Mouse (Mus musculus) embryonic fibroblast, embryonic 13.5 days (primary cell): ENCODE results near the gene Thsd4. TPM values are rescaled to one million over a fixed set of nuclear protein-coding genes. Genes with fewer than 3 reads are reported as not detected.

Experiments used
- H3K27ac ChIP-seq: 2 replicates; pipeline ENCODE4 v1.5.1; 2012; ENCODE audit warnings: low read length, control low read depth, inconsistent platforms; ENCODE audit not compliant: insufficient read depth
- H3K4me1 ChIP-seq: 2 replicates; pipeline ENCODE4 v1.6.1; 2011; ENCODE audit warnings: low read length; ENCODE audit not compliant: control insufficient read depth, insufficient read depth
- H3K4me3 ChIP-seq: 2 replicates; pipeline ENCODE4 v1.5.1; 2011; ENCODE audit warnings: mild to moderate bottlenecking, control low read depth, low read length; ENCODE audit not compliant: insufficient read depth
- CTCF ChIP-seq: IDR thresholded peaks from 2 replicates; pipeline ENCODE4 v1.5.1; 2011; ENCODE audit warnings: mild to moderate bottlenecking, control low read depth, low read length, moderate library complexity, borderline replicate concordance; ENCODE audit not compliant: insufficient read depth
- POLR2A ChIP-seq: IDR thresholded peaks from 2 replicates; pipeline ENCODE4 v1.6.1; 2011; ENCODE audit warnings: low read depth, mild to moderate bottlenecking, control low read depth, low read length, moderate library complexity
- polyA plus RNA-seq: library from polyadenylated mRNA; stranded (reverse); fragments of >200 nt; gene quantifications from 2 replicates; pipeline ENCODE4 v1.2.4, GENCODE M21; 2011; ENCODE audit warnings: low read depth; ENCODE audit not compliant: missing spikeins, insufficient read length

The Thsd4 gene
- polyA plus RNA-seq, 1 experiment = 7.0 TPM

GRCm38 (mm10) chr9:60124102-60124501 is 397.7 kb downstream of the Thsd4 start:
- no peak overlapping the region for H3K27ac ChIP-seq
- H3K4me3 ChIP-seq = no peak overlapping the region
- TF ChIP-seq POLR2A = no peak
- TF ChIP-seq CTCF = no peak
- H3K4me1 ChIP-seq = no peaks in the 10 kb centered on the region

GRCm38 (mm10) chr9:60123066-60123465 is 398.8 kb downstream of the Thsd4 start:
- Histone ChIP-seq H3K4me1 (no peaks in the 10 kb centered on the region), H3K27ac (no peak overlapping the region), H3K4me3 (no peak overlapping the region)
- TF ChIP-seq CTCF (no peak), POLR2A (no peak)

DNA sequence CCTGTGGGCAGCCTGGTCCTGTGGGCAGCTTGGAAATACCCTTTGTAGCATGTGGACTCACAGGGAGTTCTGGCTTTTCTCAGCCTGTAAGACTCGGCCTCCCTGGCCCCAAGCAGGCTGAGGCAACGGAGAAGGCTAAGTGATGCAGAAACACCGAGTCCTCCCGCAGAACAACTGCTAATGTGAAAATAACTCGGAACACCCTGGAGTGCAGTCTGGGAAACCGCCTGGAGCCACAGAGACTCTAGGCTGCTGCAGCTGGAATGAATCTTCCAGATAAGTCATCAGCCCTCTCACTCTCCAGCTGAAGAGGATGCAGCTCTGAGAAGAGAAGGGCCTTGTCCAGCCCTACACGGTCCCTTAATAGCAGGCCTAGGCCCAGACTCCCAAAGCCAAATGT is 402.0 kb downstream of the Thsd4 start:
- TF ChIP-seq POLR2A (no peak), CTCF (no peak)
- H3K4me3 ChIP-seq = no peak overlapping the region
- H3K4me1 ChIP-seq = no peaks in the 10 kb centered on the region
- peak overlapping the region; percentile 2; the same call in 1 of the 2 replicates for H3K27ac ChIP-seq

GRCm38 (mm10) chr9:60117831-60118230 is 404.0 kb downstream of the Thsd4 start:
- Histone ChIP-seq H3K27ac (no peak overlapping the region), H3K4me1 (no peaks in the 10 kb centered on the region), H3K4me3 (no peak overlapping the region)
- TF ChIP-seq POLR2A = no peak
- TF ChIP-seq CTCF = no peak

- Histone ChIP-seq H3K27ac (no peak overlapping the region), H3K4me3 (no peak overlapping the region), H3K4me1 (no peaks in the 10 kb centered on the region)
- TF ChIP-seq POLR2A (no peak), CTCF (no peak)
These were observed 406.1 kb downstream of the Thsd4 start for GRCm38 (mm10) chr9:60115711-60116247.

- H3K4me3 ChIP-seq = no peak overlapping the region
- no peak for TF ChIP-seq CTCF
- no peak for TF ChIP-seq POLR2A
These were observed 406.5 kb downstream of the Thsd4 start for GRCm38 (mm10) chr9:60115306-60115705.

GRCm38 (mm10) chr9:60110200-60110599 is 411.6 kb downstream of the Thsd4 start:
- Histone ChIP-seq H3K4me3 (no peak overlapping the region), H3K27ac (no peak overlapping the region), H3K4me1 (no peaks in the 10 kb centered on the region)
- TF ChIP-seq CTCF (no peak), POLR2A (no peak)

More at GRCm38 (mm10) chr9:60115306-60115705, 406.5 kb downstream of the Thsd4 start:
- Histone ChIP-seq H3K4me1 (no peaks in the 10 kb centered on the region), H3K27ac (no peak overlapping the region)

DNA sequence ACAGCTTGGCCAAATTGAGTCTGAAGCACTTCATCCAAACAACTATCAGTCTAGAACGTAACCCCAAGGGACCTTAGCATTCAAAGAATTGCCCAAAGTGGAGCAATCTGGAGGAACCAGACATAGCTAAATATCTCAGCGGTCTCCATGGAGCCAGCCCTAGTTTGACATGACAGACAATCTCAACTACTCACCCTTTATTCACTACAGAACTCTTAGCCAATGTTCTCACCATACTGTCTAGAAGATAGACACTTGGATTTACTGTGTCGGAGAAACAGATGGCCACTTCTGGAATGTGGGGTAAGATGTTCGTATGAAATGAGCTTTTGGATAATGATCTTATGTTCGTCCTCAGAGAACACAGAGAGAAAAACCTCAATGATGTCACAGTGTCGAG is 415.2 kb downstream of the Thsd4 start:
- TF ChIP-seq CTCF (no peak), POLR2A (no peak)
- peak overlapping the region; percentile 32; the same call in 1 of the 2 replicates for H3K27ac ChIP-seq
- no peaks in the 10 kb centered on the region for H3K4me1 ChIP-seq
- H3K4me3 ChIP-seq = no peak overlapping the region

DNA sequence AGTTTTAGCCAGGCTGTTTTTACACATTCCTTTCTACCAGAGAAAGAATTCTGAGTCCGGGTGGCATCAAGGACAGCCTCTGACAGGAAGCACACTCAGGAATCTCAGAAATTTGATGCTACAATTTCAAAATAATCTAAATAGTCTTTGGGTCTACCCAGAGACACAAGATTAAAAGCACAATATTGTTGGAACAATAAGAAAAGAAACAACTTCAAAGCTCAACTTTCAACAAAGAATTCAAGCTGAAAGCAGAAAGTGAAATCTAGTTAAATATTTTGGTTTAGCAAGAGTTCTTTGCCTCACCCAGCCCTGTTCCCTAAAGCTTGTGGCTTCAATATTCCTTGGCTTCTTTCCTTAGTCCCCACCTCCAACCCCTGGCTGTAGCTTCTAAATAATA is 415.7 kb downstream of the Thsd4 start:
- H3K27ac ChIP-seq = peak overlapping the region; percentile 36; the same call in 1 of the 2 replicates
- no peak for TF ChIP-seq CTCF
- no peak for TF ChIP-seq POLR2A
- H3K4me3 ChIP-seq = no peak overlapping the region
- H3K4me1 ChIP-seq = no peaks in the 10 kb centered on the region

GRCm38 (mm10) chr9:60094211-60094610 is 427.6 kb downstream of the Thsd4 start:
- Histone ChIP-seq H3K4me3 (no peak overlapping the region), H3K27ac (no peak overlapping the region), H3K4me1 (no peaks in the 10 kb centered on the region)
- TF ChIP-seq CTCF (no peak), POLR2A (no peak)
